Mouse (Mus musculus) liver, embryonic 11.5 days (tissue): ENCODE measurements around the gene Epb41l2. TPM values are rescaled to one million over a fixed set of nuclear protein-coding genes. Genes with fewer than 3 reads are reported as not detected.

ENCODE experiments used
- ATAC-seq: fragments of 200-750 bp; cut with Nextera tagmentation; replicated peaks from 2 replicates; pipeline ENCODE4 v1.8.0; 2017; ENCODE audit warnings: moderate number of reproducible peaks, mild to moderate bottlenecking, moderate TSS enrichment, moderate library complexity; ENCODE audit not compliant: low FRiP score
- DNase-seq: peaks from one replicate; pipeline ENCODE4 v3.0.0-alpha.2; 2017; ENCODE audit warnings: low spot score
- H3K27ac ChIP-seq: fragments of 300-500 bp; sonication (generic); 2 replicates; pipeline ENCODE4 v1.5.1; 2014; ENCODE audit warnings: mild to moderate bottlenecking, low read depth, low read length, control low read depth
- H3K27me3 ChIP-seq: fragments of 300-500 bp; sonication (generic); replicated peaks from 2 replicates; pipeline ENCODE4 v1.6.1; 2014; ENCODE audit warnings: low read length, mixed read lengths; ENCODE audit not compliant: control insufficient read depth, insufficient read depth
- H3K36me3 ChIP-seq: fragments of 300-500 bp; sonication (generic); 2 replicates; pipeline ENCODE4 v1.6.1; 2014; ENCODE audit warnings: mild to moderate bottlenecking, low read length, moderate library complexity, mixed read lengths; ENCODE audit not compliant: control insufficient read depth, insufficient read depth
- H3K4me1 ChIP-seq: fragments of 300-500 bp; sonication (generic); replicated peaks from 2 replicates; pipeline ENCODE4 v1.6.1; 2014; ENCODE audit warnings: low read length, mixed read lengths; ENCODE audit not compliant: control insufficient read depth, insufficient read depth
- H3K4me2 ChIP-seq: fragments of 300-500 bp; sonication (generic); 2 replicates; pipeline ENCODE4 v1.6.1; 2014; ENCODE audit warnings: mild to moderate bottlenecking, control low read depth, moderate library complexity
- H3K4me3 ChIP-seq: fragments of 300-500 bp; sonication (generic); 2 replicates; pipeline ENCODE4 v1.5.1; 2014; ENCODE audit warnings: low read depth, low read length, control low read depth
- H3K9ac ChIP-seq: fragments of 300-500 bp; sonication (generic); 2 replicates; pipeline ENCODE4 v1.6.1; 2014; ENCODE audit warnings: low read depth, low read length, control low read depth
- H3K9me3 ChIP-seq: fragments of 300-500 bp; sonication (generic); 2 replicates; pipeline ENCODE4 v1.6.1; 2016; ENCODE audit warnings: low read length, inconsistent platforms, mixed read lengths; ENCODE audit not compliant: control insufficient read depth
- WGBS: fragments of 180-500 bp; shearing (Covaris S2); extraction: QIAGEN DNeasy Blood & Tissue Kit; methylation state at CpG from one replicate; pipeline ENCODE4 v1.1.7; 2014; 5-methylcytosine and 5-hydroxymethylcytosine counted together
- polyA plus RNA-seq: library from polyadenylated mRNA; unstranded; fragments of >200 nt; fragmentation: Nextera tagmentation; extraction: Ambion mirVana; gene quantifications from 2 replicates; pipeline ENCODE4 v1.2.1, GENCODE M21; 2014

The Epb41l2 gene
- polyA plus RNA-seq, 1 experiment from 2014 or later, result 31.1 TPM

- Histone ChIP-seq H3K9ac (no peak overlapping the region), H3K9me3 (no peaks in the 10 kb centered on the region), H3K27me3 (no peaks in the 10 kb centered on the region), H3K4me3 (no peak overlapping the region), H3K36me3 (no peaks in the 10 kb centered on the region), H3K27ac (no peak overlapping the region), H3K4me1 (no peaks in the 10 kb centered on the region), H3K4me2 (no peak overlapping the region)
- WGBS, result 75% methylated on average over 4 of the region's 4 CpGs
- ATAC-seq (no peak), DNase-seq (no peak)
Observed at GRCm38 (mm10) chr10:25321198-25321597, 38.4 kb upstream of the Epb41l2 start.

- 83% methylated on average over 4 of the region's 4 CpGs for WGBS
- no peak overlapping the region for H3K27ac ChIP-seq
- DNase-seq, result no peak
Observed at GRCm38 (mm10) chr10:25325690-25326089, 33.9 kb upstream of the Epb41l2 start.

GRCm38 (mm10) chr10:25327511-25327910, 32.1 kb upstream of the Epb41l2 start:
- no peaks in the 10 kb centered on the region for H3K4me1 ChIP-seq
- H3K9me3 ChIP-seq, result no peaks in the 10 kb centered on the region
- no peak for DNase-seq
- H3K4me2 ChIP-seq, result no peak overlapping the region
- 0 out of 2 replicates have a peak, but pooled peaks have one; percentile 26 for ATAC-seq
- no peaks in the 10 kb centered on the region for H3K27me3 ChIP-seq
- WGBS, result 75% methylated on average over 6 of the region's 6 CpGs
- no peak overlapping the region for H3K4me3 ChIP-seq
- no peak overlapping the region for H3K27ac ChIP-seq
- H3K36me3 ChIP-seq, result no peaks in the 10 kb centered on the region
- H3K9ac ChIP-seq, result no peak overlapping the region

More at GRCm38 (mm10) chr10:25325690-25326089, 33.9 kb upstream of the Epb41l2 start:
- H3K36me3 ChIP-seq, result no peaks in the 10 kb centered on the region
- no peaks in the 10 kb centered on the region for H3K4me1 ChIP-seq
- no peak for ATAC-seq
- H3K9ac ChIP-seq, result no peak overlapping the region
- H3K27me3 ChIP-seq, result no peaks in the 10 kb centered on the region
- H3K4me2 ChIP-seq, result no peak overlapping the region
- H3K9me3 ChIP-seq, result no peaks in the 10 kb centered on the region
- H3K4me3 ChIP-seq, result no peak overlapping the region

GRCm38 (mm10) chr10:25330094-25330493, 29.5 kb upstream of the Epb41l2 start:
- Histone ChIP-seq H3K4me1 (no peaks in the 10 kb centered on the region), H3K27me3 (no peaks in the 10 kb centered on the region), H3K4me2 (no peak overlapping the region), H3K9me3 (no peaks in the 10 kb centered on the region), H3K36me3 (no peaks in the 10 kb centered on the region), H3K27ac (no peak overlapping the region), H3K4me3 (no peak overlapping the region), H3K9ac (no peak overlapping the region)
- 91% methylated on average over 7 of the region's 7 CpGs for WGBS
- DNase-seq, result no peak
- no peak for ATAC-seq

GRCm38 (mm10) chr10:25331321-25332049, 28.1 kb upstream of the Epb41l2 start:
- Histone ChIP-seq H3K4me2 (no peak overlapping the region), H3K27me3 (no peaks in the 10 kb centered on the region), H3K9me3 (no peaks in the 10 kb centered on the region), H3K27ac (no peak overlapping the region), H3K9ac (no peak overlapping the region), H3K4me1 (no peaks in the 10 kb centered on the region), H3K4me3 (no peak overlapping the region), H3K36me3 (no peaks in the 10 kb centered on the region)
- WGBS, result 68% methylated on average over 9 of the region's 9 CpGs
- ATAC-seq, result no peak
- no peak for DNase-seq

GRCm38 (mm10) chr10:25333390-25334079, 26.1 kb upstream of the Epb41l2 start:
- Histone ChIP-seq H3K27ac (no peak overlapping the region), H3K36me3 (no peaks in the 10 kb centered on the region), H3K4me3 (no peak overlapping the region), H3K27me3 (no peaks in the 10 kb centered on the region), H3K4me1 (no peaks in the 10 kb centered on the region), H3K9ac (no peak overlapping the region), H3K4me2 (no peak overlapping the region), H3K9me3 (no peaks in the 10 kb centered on the region)
- ATAC-seq, result no peak
- WGBS, result 75% methylated on average over 4 of the region's 4 CpGs
- no peak for DNase-seq

GRCm38 (mm10) chr10:25340675-25341074, 18.9 kb upstream of the Epb41l2 start:
- ATAC-seq, result no peak
- WGBS, result 91% methylated on average over 5 of the region's 5 CpGs
- no peaks in the 10 kb centered on the region for H3K36me3 ChIP-seq

DNA sequence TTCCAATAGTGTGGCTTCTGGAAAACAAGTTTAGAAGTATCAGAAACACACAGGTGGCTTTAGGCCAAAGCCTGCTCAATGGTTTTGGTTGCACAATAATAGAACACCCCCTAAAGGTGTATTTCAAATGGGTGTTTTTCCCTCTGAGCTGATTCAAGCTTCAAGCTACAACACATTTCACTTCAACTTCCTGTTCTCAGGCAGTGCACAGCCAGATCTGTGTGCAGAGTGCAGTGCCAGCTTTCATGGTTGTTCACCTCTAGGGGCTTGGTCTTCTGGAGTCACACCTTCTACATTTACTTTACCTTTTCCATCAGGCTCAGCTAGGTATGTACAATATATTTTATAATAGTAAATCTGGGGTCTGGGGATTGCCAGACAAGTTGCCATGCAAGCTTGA, 16.8 kb upstream of the Epb41l2 start:
- Histone ChIP-seq H3K9me3 (no peaks in the 10 kb centered on the region), H3K9ac (no peak overlapping the region), H3K4me3 (no peak overlapping the region), H3K36me3 (no peaks in the 10 kb centered on the region), H3K4me1 (no peaks in the 10 kb centered on the region), H3K4me2 (no peak overlapping the region), H3K27ac (no peak overlapping the region), H3K27me3 (no peaks in the 10 kb centered on the region)
- ATAC-seq (no peak), DNase-seq (no peak)

More at GRCm38 (mm10) chr10:25340675-25341074, 18.9 kb upstream of the Epb41l2 start:
- H3K4me3 ChIP-seq, result no peak overlapping the region
- no peak overlapping the region for H3K27ac ChIP-seq
- no peaks in the 10 kb centered on the region for H3K9me3 ChIP-seq
- DNase-seq, result no peak
- no peaks in the 10 kb centered on the region for H3K27me3 ChIP-seq
- H3K4me1 ChIP-seq, result no peaks in the 10 kb centered on the region
- H3K9ac ChIP-seq, result no peak overlapping the region
- H3K4me2 ChIP-seq, result no peak overlapping the region

- Histone ChIP-seq H3K36me3 (no peaks in the 10 kb centered on the region), H3K27ac (no peak overlapping the region), H3K4me1 (no peaks in the 10 kb centered on the region), H3K9ac (no peak overlapping the region), H3K4me3 (no peak overlapping the region), H3K27me3 (no peaks in the 10 kb centered on the region), H3K4me2 (no peak overlapping the region), H3K9me3 (no peaks in the 10 kb centered on the region)
- WGBS, result 91% methylated on average over 3 of the region's 3 CpGs
- no peak for ATAC-seq
- DNase-seq, result no peak
Observed at GRCm38 (mm10) chr10:25353941-25354340, 5.7 kb upstream of the Epb41l2 start.
